Mouse (Mus musculus): ENCODE results near the gene Rpl13a.

DNA sequence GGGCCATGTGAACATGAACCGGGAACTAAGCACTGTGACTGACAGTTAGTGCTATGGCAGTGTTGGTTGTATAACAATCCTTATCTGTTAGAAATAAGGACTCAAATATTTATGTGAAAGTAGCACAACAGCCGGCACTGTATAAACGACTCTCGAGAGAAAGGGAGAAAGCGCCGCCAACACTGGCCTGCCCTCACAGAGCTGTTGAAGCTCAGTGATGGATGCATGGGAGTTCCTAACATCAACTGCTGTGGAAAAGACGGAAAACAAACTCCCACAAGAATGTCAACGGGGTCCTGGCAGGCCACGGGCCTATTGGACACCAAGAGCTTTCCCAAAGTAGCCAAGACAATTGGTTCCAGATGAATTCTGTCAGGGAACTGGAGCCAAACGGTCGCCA, 22.7 kb upstream of the Rpl13a start:
- no peak for TF ChIP-seq CTCF (IDR thresholded peaks at IDR 0.05; ENCODE audit: control insufficient read depth, insufficient read depth, insufficient read length)
- no peak for TF ChIP-seq MYOG (IDR thresholded peaks at IDR 0.05; ENCODE audit: control insufficient read depth, extremely low read depth, insufficient read length)
- no peak for TF ChIP-seq MYOD1 (IDR thresholded peaks at IDR 0.05; ENCODE audit: control insufficient read depth, insufficient read length, low read depth)
- no peak for TF ChIP-seq MAX (IDR thresholded peaks at IDR 0.05)
- no peak for TF ChIP-seq FOSL1 (IDR thresholded peaks at IDR 0.05; ENCODE audit: insufficient read depth, low read length, poor library complexity, severe bottlenecking)
- TF ChIP-seq USF1 (IDR thresholded peaks at IDR 0.05; ENCODE audit: low read depth) = no peak
